Mouse (Mus musculus): ENCODE measurements around the gene Sergef. TPM values are rescaled to one million over a fixed set of nuclear protein-coding genes. Genes with fewer than 3 reads are reported as not detected.

The Sergef gene
- polyA plus RNA-seq, 1 experiment from 2014 or later: 9.3 TPM

DNA sequence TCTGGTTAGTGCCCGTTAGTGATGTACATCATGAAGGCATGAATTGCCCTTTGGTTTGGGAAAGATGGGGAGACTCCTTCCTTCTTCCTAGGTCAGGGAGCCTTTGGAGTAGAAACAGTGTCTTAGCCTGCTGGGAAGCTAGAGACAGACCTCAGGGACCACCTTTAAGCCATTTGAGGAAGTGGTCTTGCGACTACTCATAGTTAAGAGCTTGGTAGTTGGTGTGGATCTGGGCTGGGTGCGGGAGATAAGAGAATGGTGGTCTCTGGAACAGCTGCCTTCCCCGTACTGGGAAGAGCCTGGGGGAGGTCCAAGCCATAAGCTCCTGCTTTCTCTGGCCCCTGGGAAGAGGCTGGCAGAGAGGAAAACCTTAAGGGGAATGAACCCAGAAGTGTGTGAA is 241.0 kb downstream of the Sergef start:
- no peaks in the 10 kb centered on the region for H3K36me3 ChIP-seq
- no peak overlapping the region for H3K4me2 ChIP-seq
- 47% methylated on average over 4 of the region's 4 CpGs for WGBS
- H3K9me3 ChIP-seq (replicated peaks): no peaks in the 10 kb centered on the region
- H3K9ac ChIP-seq: no peak overlapping the region
- no peak overlapping the region for H3K4me3 ChIP-seq
- ATAC-seq (replicated peaks; ENCODE audit: insufficient number of reproducible peaks, insufficient read depth, low FRiP score, low read depth): no peak
- H3K4me1 ChIP-seq (replicated peaks): peaks cover 25% of the 10 kb centered on the region
- no peak overlapping the region for H3K27ac ChIP-seq
- peaks cover 78% of the 10 kb centered on the region for H3K27me3 ChIP-seq

- Histone ChIP-seq H3K4me3 (peak overlapping the region; percentile 50), H3K9ac (no peak overlapping the region), H3K27me3 (peaks cover 82% of the 10 kb centered on the region), H3K27ac (no peak overlapping the region), H3K36me3 (no peaks in the 10 kb centered on the region), H3K4me1 (replicated peaks) (peaks cover 25% of the 10 kb centered on the region), H3K9me3 (replicated peaks) (no peaks in the 10 kb centered on the region), H3K4me2 (peak overlapping the region; percentile 90; the same call in 1 of the 2 replicates)
- no peak for ATAC-seq (replicated peaks; ENCODE audit: insufficient number of reproducible peaks, insufficient read depth, low FRiP score, low read depth)
- 9% methylated on average over 70 of the region's 70 CpGs for WGBS
Observed at GRCm38 (mm10) chr7:46397732-46398333, 241.8 kb downstream of the Sergef start.

- peak overlapping the region; percentile 50 for H3K4me3 ChIP-seq
- H3K36me3 ChIP-seq: no peaks in the 10 kb centered on the region
- no peak overlapping the region for H3K27ac ChIP-seq
- H3K4me1 ChIP-seq (replicated peaks): peaks cover 25% of the 10 kb centered on the region
- H3K27me3 ChIP-seq: peaks cover 82% of the 10 kb centered on the region
- no peaks in the 10 kb centered on the region for H3K9me3 ChIP-seq (replicated peaks)
- no peak overlapping the region for H3K9ac ChIP-seq
- 2% methylated on average over 64 of the region's 64 CpGs for WGBS
- 0 out of 2 replicates have a peak, but pooled peaks have one; percentile 11 for ATAC-seq (replicated peaks; ENCODE audit: insufficient number of reproducible peaks, insufficient read depth, low FRiP score, low read depth)
- H3K4me2 ChIP-seq: peak overlapping the region; percentile 90
Observed at GRCm38 (mm10) chr7:46396928-46397731, 242.5 kb downstream of the Sergef start.

DNA sequence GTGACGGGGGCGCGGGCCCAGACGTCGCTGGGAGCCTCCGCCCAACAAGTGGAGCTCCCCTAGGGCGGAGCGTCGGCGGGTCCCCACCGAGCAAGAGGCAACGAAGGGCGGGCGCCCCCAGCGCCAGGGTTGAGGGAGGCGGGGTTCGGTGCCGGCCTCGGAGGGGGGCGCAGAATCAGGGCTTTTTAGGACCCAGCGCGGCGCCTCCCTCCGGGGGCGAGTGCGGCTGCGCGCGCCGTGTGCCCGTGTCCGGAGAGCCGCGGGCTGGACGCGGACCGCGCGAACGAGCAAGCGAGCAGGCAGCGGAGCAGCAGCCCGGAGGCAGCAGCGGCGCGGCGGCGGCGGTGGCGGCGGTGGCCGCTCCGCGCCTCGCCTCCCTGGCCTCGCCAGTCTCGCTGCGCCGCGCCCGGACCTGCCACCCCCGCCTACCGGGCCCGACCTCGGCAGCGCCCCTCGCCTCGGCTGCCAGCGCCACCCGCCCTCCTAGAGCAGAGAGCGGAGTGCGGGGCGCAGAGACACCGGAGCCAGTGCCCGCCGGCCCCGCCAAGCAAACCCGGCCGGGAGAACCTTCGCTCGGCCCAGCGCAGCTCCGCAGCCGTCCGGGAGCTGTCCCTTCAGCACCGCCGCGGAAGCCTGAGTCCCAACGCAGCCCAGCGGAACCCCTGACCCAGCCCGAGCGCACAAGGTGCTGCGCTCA is 243.2 kb downstream of the Sergef start, which contains the start of gene Kcnc1:
Gene Kcnc1, plus strand, starts transcription at position 267 of the 697 bp plus-strand sequence.
- H3K4me2 ChIP-seq: peak within 1 kb of the TSS; percentile 90
- peaks cover 25% of the 10 kb centered on the region for H3K4me1 ChIP-seq (replicated peaks)
- peak; percentile 74 for ATAC-seq (replicated peaks; ENCODE audit: insufficient number of reproducible peaks, insufficient read depth, low FRiP score, low read depth)
- under 1% methylated on average over 61 of the region's 93 CpGs for WGBS
- peak within 1 kb of the TSS; percentile 50 for H3K4me3 ChIP-seq
- H3K9me3 ChIP-seq (replicated peaks): no peaks in the 10 kb centered on the region
- peaks cover 86% of the 10 kb centered on the region for H3K27me3 ChIP-seq
- H3K9ac ChIP-seq: no peak within 1 kb of the TSS
- no peak within 1 kb of the TSS for H3K27ac ChIP-seq
- no peaks in the 10 kb centered on the region for H3K36me3 ChIP-seq

- ATAC-seq (replicated peaks; ENCODE audit: insufficient number of reproducible peaks, insufficient read depth, low FRiP score, low read depth): no peak
- Histone ChIP-seq H3K9ac (no peak overlapping the region), H3K4me3 (no peak overlapping the region; the same call in 1 of the 2 replicates), H3K36me3 (no peaks in the 10 kb centered on the region), H3K27ac (no peak overlapping the region), H3K4me1 (replicated peaks) (peaks cover 25% of the 10 kb centered on the region), H3K9me3 (replicated peaks) (no peaks in the 10 kb centered on the region), H3K27me3 (peaks cover 85% of the 10 kb centered on the region), H3K4me2 (no peak overlapping the region)
- WGBS: 40% methylated on average over 6 of the region's 6 CpGs
Observed at GRCm38 (mm10) chr7:46395571-46395970, 244.0 kb downstream of the Sergef start.

- no peak overlapping the region for H3K27ac ChIP-seq
- no peak for ATAC-seq (replicated peaks; ENCODE audit: insufficient number of reproducible peaks, insufficient read depth, low FRiP score, low read depth)
- no peaks in the 10 kb centered on the region for H3K9me3 ChIP-seq (replicated peaks)
- no peak overlapping the region for H3K9ac ChIP-seq
- H3K36me3 ChIP-seq: no peaks in the 10 kb centered on the region
- 57% methylated on average over 4 of the region's 4 CpGs for WGBS
- H3K4me2 ChIP-seq: no peak overlapping the region
- no peak overlapping the region for H3K4me3 ChIP-seq
- peaks cover 25% of the 10 kb centered on the region for H3K4me1 ChIP-seq (replicated peaks)
- H3K27me3 ChIP-seq: peaks cover 82% of the 10 kb centered on the region
Observed at GRCm38 (mm10) chr7:46394933-46395332, 244.7 kb downstream of the Sergef start.

GRCm38 (mm10) chr7:46393718-46394511 is 245.7 kb downstream of the Sergef start:
- Histone ChIP-seq H3K4me1 (replicated peaks) (peaks cover 25% of the 10 kb centered on the region), H3K27me3 (peaks cover 76% of the 10 kb centered on the region), H3K27ac (no peak overlapping the region), H3K4me3 (no peak overlapping the region), H3K9ac (no peak overlapping the region), H3K9me3 (replicated peaks) (no peaks in the 10 kb centered on the region), H3K36me3 (no peaks in the 10 kb centered on the region), H3K4me2 (no peak overlapping the region)
- ATAC-seq (replicated peaks; ENCODE audit: insufficient number of reproducible peaks, insufficient read depth, low FRiP score, low read depth): no peak
- 24% methylated on average over 12 of the region's 12 CpGs for WGBS

Other genes starting within 250 kb of the Sergef start
- gene Kcnc1, start 243.3 kb downstream of the Sergef start, polyA plus RNA-seq (2015; fragmentation: Nextera tagmentation; extraction: Ambion mirVana): not detected in 2 replicates
- gene Tph1, start 32.7 kb upstream of the Sergef start, polyA plus RNA-seq (2015; fragmentation: Nextera tagmentation; extraction: Ambion mirVana): 0.23 and 0.76 TPM in 2 replicates
- gene Saal1, start 70.9 kb upstream of the Sergef start, polyA plus RNA-seq (2015; fragmentation: Nextera tagmentation; extraction: Ambion mirVana): 12.6 and 14.3 TPM in 2 replicates
- gene Saa3, start 75.9 kb upstream of the Sergef start, polyA plus RNA-seq (2015; fragmentation: Nextera tagmentation; extraction: Ambion mirVana): 0.50 and 0.65 TPM in 2 replicates
- gene Saa4, start 92.8 kb upstream of the Sergef start, polyA plus RNA-seq (2015; fragmentation: Nextera tagmentation; extraction: Ambion mirVana): 0.06 TPM in 1 of 2 replicates, not detected in the other
- gene Saa1, start 103.2 kb upstream of the Sergef start, polyA plus RNA-seq (2015; fragmentation: Nextera tagmentation; extraction: Ambion mirVana): not detected in 2 replicates
- gene Saa2, start 112.0 kb upstream of the Sergef start, polyA plus RNA-seq (2015; fragmentation: Nextera tagmentation; extraction: Ambion mirVana): not detected in 2 replicates
- gene Hps5, start 156.3 kb upstream of the Sergef start, polyA plus RNA-seq (2015; fragmentation: Nextera tagmentation; extraction: Ambion mirVana): 9.5 and 13.6 TPM in 2 replicates
- 28.3 and 28.8 TPM in 2 replicates for gene Gtf2h1, start 156.3 kb upstream of the Sergef start, polyA plus RNA-seq (2015; fragmentation: Nextera tagmentation; extraction: Ambion mirVana)
- 2,657 and 2,686 TPM in 2 replicates for gene Ldha, start 201.7 kb upstream of the Sergef start, polyA plus RNA-seq (2015; fragmentation: Nextera tagmentation; extraction: Ambion mirVana)
- gene Ldhc, start 221.4 kb upstream of the Sergef start, polyA plus RNA-seq (2015; fragmentation: Nextera tagmentation; extraction: Ambion mirVana): not detected in 2 replicates